Mouse (Mus musculus) embryonic facial prominence, embryonic 11.5 days (tissue): ENCODE measurements around the gene Sh2d3c. TPM values are rescaled to one million over a fixed set of nuclear protein-coding genes. Genes with fewer than 3 reads are reported as not detected.

ENCODE experiments used
- ATAC-seq: fragments of 200-750 bp; cut with Nextera tagmentation; replicated peaks from 2 replicates; pipeline ENCODE4 v1.8.0; 2017; ENCODE audit warnings: low read depth; ENCODE audit not compliant: insufficient number of reproducible peaks, low FRiP score, low TSS enrichment
- DNase-seq: peaks from one replicate; pipeline ENCODE4 v3.0.0-alpha.2; 2015; ENCODE audit warnings: low spot score
- H3K27ac ChIP-seq: fragments of 300-500 bp; sonication (generic); replicated peaks from 2 replicates; pipeline ENCODE4 v1.5.1; 2014; ENCODE audit warnings: mild to moderate bottlenecking, low read depth, low read length, control low read depth
- H3K27me3 ChIP-seq: fragments of 300-500 bp; sonication (generic); 2 replicates; pipeline ENCODE4 v1.6.1; 2014; ENCODE audit warnings: mild to moderate bottlenecking, low read length, moderate library complexity, mixed read lengths; ENCODE audit not compliant: control insufficient read depth, insufficient read depth
- H3K36me3 ChIP-seq: fragments of 300-500 bp; sonication (generic); replicated peaks from 2 replicates; pipeline ENCODE4 v1.6.1; 2014; ENCODE audit warnings: low read depth, mild to moderate bottlenecking, low read length, moderate library complexity, mixed read lengths; ENCODE audit not compliant: control insufficient read depth, insufficient read depth
- H3K4me1 ChIP-seq: fragments of 300-500 bp; sonication (generic); 2 replicates; pipeline ENCODE4 v1.6.1; 2014; ENCODE audit warnings: low read length, mixed read lengths; ENCODE audit not compliant: control insufficient read depth, insufficient read depth
- H3K4me2 ChIP-seq: fragments of 300-500 bp; sonication (generic); 2 replicates; pipeline ENCODE4 v1.6.1; 2014; ENCODE audit warnings: low read depth, mild to moderate bottlenecking, control low read depth, low read length, moderate library complexity
- H3K4me3 ChIP-seq: fragments of 300-500 bp; sonication (generic); 2 replicates; pipeline ENCODE4 v1.5.1; 2014; ENCODE audit warnings: low read depth, low read length, control low read depth
- H3K9ac ChIP-seq: fragments of 300-500 bp; sonication (generic); replicated peaks from 2 replicates; pipeline ENCODE4 v1.6.1; 2014; ENCODE audit warnings: mild to moderate bottlenecking, control low read depth, low read length
- H3K9me3 ChIP-seq: fragments of 300-500 bp; sonication (generic); replicated peaks from 2 replicates; pipeline ENCODE4 v1.6.1; 2016; ENCODE audit warnings: mild to moderate bottlenecking, low read length, inconsistent platforms, mixed read lengths; ENCODE audit not compliant: control insufficient read depth
- WGBS: fragments of 180-500 bp; shearing (Covaris S2); extraction: QIAGEN DNeasy Blood & Tissue Kit; methylation state at CpG from one replicate; pipeline ENCODE4 v1.1.7; 2014; 5-methylcytosine and 5-hydroxymethylcytosine counted together
- polyA plus RNA-seq: library from polyadenylated mRNA; unstranded; fragments of >200 nt; fragmentation: Nextera tagmentation; extraction: Ambion mirVana; gene quantifications from 2 replicates; pipeline ENCODE4 v1.2.1, GENCODE M21; 2014

Gene Sh2d3c
- polyA plus RNA-seq, 1 experiment from 2014 or later = 21.1 TPM

- DNase-seq = no peak
- 14% methylated on average over 22 of the region's 22 CpGs for WGBS
These were observed 55.3 kb downstream of the Sh2d3c start for GRCm38 (mm10) chr2:32776192-32776591.

DNA sequence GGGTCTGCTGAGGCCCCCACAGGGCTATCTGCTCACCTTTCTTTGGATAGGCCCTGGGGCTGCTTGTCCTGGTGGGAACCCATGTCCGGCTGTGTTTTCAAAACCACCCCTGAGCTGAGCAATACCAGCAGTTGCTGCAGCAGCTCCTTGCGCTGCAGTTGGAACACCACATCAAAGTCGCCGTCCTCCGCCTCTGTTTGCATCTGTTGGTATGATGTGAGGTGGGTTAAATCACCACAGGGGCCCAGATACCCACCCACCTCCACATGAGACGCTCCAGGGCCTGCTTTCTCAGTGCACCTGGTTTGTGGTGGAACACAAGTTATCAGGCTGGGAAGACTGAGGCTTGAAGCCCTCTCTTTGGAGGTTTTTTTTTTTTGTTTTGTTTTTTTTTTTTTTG, 57.2 kb downstream of the Sh2d3c start:
- no peak overlapping the region for H3K4me3 ChIP-seq
- H3K9me3 ChIP-seq = no peaks in the 10 kb centered on the region
- no peak overlapping the region for H3K4me2 ChIP-seq
- H3K4me1 ChIP-seq = no peaks in the 10 kb centered on the region; the same call in 1 of the 2 replicates
- H3K27me3 ChIP-seq = no peaks in the 10 kb centered on the region; the same call in 1 of the 2 replicates
- H3K9ac ChIP-seq = no peak overlapping the region
- DNase-seq (no peak), ATAC-seq (no peak)
- no peak overlapping the region for H3K27ac ChIP-seq
- WGBS = 89% methylated on average over 6 of the region's 6 CpGs
- no peaks in the 10 kb centered on the region for H3K36me3 ChIP-seq

More at GRCm38 (mm10) chr2:32776192-32776591, 55.3 kb downstream of the Sh2d3c start:
- H3K27me3 ChIP-seq = no peaks in the 10 kb centered on the region; the same call in 1 of the 2 replicates
- peak overlapping the region; percentile 61 for H3K4me3 ChIP-seq
- H3K27ac ChIP-seq = no peak overlapping the region
- peak overlapping the region; percentile 58 for H3K9ac ChIP-seq
- H3K36me3 ChIP-seq = no peaks in the 10 kb centered on the region
- peak overlapping the region; percentile 86 for H3K4me2 ChIP-seq
- ATAC-seq = no peak
- no peaks in the 10 kb centered on the region for H3K9me3 ChIP-seq
- H3K4me1 ChIP-seq = no peaks in the 10 kb centered on the region; the same call in 1 of the 2 replicates

GRCm38 (mm10) chr2:32779131-32779530, 58.3 kb downstream of the Sh2d3c start:
- WGBS = 14% methylated on average over 8 of the region's 8 CpGs
- H3K27me3 ChIP-seq = no peaks in the 10 kb centered on the region; the same call in 1 of the 2 replicates
- H3K9me3 ChIP-seq = no peaks in the 10 kb centered on the region
- no peak overlapping the region for H3K27ac ChIP-seq
- ATAC-seq (no peak), DNase-seq (peak; percentile 65)
- H3K9ac ChIP-seq = no peak overlapping the region
- no peak overlapping the region for H3K4me3 ChIP-seq
- no peak overlapping the region for H3K4me2 ChIP-seq
- no peaks in the 10 kb centered on the region for H3K36me3 ChIP-seq
- no peaks in the 10 kb centered on the region; the same call in 1 of the 2 replicates for H3K4me1 ChIP-seq

DNA sequence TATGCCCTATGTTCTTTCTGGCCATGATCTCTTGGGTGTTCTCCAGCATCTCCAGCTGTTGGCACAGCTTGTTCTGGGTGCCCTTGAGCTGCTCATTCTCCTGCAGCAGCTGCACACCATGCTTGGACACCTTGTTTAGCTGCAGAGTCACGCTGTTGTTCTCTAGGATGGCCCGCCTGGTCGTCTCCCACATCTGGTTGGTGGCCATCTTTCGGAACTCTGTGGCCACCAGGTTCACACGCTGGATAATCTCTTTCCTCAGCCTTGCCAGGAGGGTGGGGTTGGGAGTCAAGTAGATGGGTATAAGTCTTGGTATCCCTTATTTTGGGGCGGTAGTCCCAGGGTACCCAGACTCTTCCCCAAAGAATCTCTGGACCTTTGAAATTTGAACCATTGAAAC, 58.9 kb downstream of the Sh2d3c start:
- H3K27ac ChIP-seq = no peak overlapping the region
- no peaks in the 10 kb centered on the region; the same call in 1 of the 2 replicates for H3K4me1 ChIP-seq
- H3K9ac ChIP-seq = no peak overlapping the region
- no peaks in the 10 kb centered on the region for H3K36me3 ChIP-seq
- WGBS = 90% methylated on average over 6 of the region's 6 CpGs
- H3K4me3 ChIP-seq = no peak overlapping the region
- no peaks in the 10 kb centered on the region; the same call in 1 of the 2 replicates for H3K27me3 ChIP-seq
- no peak overlapping the region for H3K4me2 ChIP-seq
- ATAC-seq (no peak), DNase-seq (no peak)
- no peaks in the 10 kb centered on the region for H3K9me3 ChIP-seq

DNA sequence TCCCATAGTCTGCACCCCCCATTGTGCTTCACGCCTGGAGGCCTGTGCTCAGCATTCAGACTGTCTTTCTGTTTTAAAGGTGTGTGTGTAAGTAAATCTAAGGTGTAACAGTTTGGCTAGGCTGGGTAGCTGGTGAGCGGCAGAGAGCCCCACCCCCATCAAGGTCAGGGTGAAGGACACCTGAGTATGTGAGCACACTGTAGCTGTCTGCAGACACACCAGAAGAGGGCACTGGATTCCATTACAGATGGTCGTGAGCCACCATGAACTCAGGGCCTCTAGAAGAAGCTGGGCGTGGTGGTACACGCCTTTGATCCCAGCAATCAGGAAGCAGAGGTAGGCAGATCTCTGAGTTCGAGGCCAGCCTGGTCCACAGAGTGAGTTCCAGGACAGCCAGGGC, 60.9 kb downstream of the Sh2d3c start:
- no peaks in the 10 kb centered on the region for H3K9me3 ChIP-seq
- DNase-seq = no peak
- no peak overlapping the region for H3K4me3 ChIP-seq
- H3K27ac ChIP-seq = no peak overlapping the region
- H3K9ac ChIP-seq = no peak overlapping the region
- no peak overlapping the region for H3K4me2 ChIP-seq
- WGBS = 80% methylated on average over 6 of the region's 6 CpGs
- H3K27me3 ChIP-seq = no peaks in the 10 kb centered on the region
- no peaks in the 10 kb centered on the region for H3K4me1 ChIP-seq
- ATAC-seq = no peak
- H3K36me3 ChIP-seq = no peaks in the 10 kb centered on the region

DNA sequence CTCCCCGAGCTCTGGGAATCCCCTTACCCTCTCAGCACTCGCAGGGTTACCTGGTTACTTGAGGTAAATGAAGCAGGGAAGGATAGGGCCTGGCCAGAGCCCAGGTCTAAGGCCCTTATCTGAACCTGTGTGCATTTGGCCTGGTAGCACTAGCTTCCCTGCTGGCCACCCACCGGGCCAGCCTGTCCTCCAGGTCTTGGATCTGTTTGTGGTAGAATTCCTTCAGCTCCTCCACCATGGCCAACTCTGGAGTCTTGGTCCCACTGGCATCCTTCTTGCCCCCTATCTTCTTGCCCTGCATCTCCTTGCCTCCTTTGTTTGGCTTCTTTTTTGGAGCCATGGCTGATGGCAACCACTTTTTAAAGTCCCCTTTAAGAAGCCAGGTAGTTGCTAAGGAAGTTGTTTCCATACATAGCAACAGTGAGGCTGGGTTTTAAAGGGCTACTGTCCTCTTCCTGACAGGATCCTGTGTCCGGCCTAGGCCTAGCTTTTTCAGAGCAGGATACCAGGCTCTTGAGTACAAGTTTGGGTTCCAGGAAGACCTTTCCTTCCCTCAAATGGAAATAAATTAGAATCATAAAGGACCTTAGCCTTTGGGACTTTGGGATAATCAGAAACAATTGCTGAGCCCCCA, 63.3 kb downstream of the Sh2d3c start, which contains the start of gene Cfap157:
Gene Cfap157, minus strand, starts transcription at position 381 of the 634 bp plus-strand sequence.
- 61% methylated on average over 4 of the region's 4 CpGs for WGBS

GRCm38 (mm10) chr2:32787176-32787575, 66.3 kb downstream of the Sh2d3c start:
- ATAC-seq (no peak), DNase-seq (peak; percentile 39)
- Histone ChIP-seq H3K27ac (no peak overlapping the region), H3K9me3 (no peaks in the 10 kb centered on the region), H3K4me3 (no peak overlapping the region), H3K4me2 (no peak overlapping the region), H3K36me3 (no peaks in the 10 kb centered on the region), H3K4me1 (no peaks in the 10 kb centered on the region), H3K27me3 (no peaks in the 10 kb centered on the region), H3K9ac (no peak overlapping the region)
- 68% methylated on average over 6 of the region's 6 CpGs for WGBS

More for the DNA sequence above, 63.3 kb downstream of the Sh2d3c start, which contains the start of gene Cfap157:
- H3K27ac ChIP-seq = no peak within 1 kb of the TSS
- ATAC-seq (no peak), DNase-seq (peak; percentile 56)
- H3K36me3 ChIP-seq = no peaks in the 10 kb centered on the region
- H3K9me3 ChIP-seq = no peaks in the 10 kb centered on the region
- no peak within 1 kb of the TSS for H3K4me2 ChIP-seq
- H3K27me3 ChIP-seq = no peaks in the 10 kb centered on the region
- no peaks in the 10 kb centered on the region for H3K4me1 ChIP-seq
- H3K9ac ChIP-seq = no peak within 1 kb of the TSS
- H3K4me3 ChIP-seq = no peak within 1 kb of the TSS

DNA sequence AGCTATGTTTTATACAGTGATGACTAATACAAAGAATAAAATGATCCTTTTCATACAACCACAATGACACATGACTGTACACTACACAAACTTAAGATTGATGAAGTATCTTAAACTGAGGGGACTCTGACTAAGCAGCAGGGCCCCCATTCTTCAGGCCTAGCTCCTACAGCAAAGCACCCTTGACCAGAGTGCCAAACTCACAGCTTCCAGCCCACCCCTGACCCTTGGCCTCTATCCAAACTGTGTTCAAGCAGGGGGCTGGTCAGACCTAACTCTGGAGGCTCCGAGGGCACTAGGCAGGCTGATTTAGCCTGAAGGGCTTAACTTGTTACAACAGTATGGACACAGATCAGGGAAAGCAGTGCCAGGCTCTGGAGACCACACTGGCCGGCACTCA, 67.7 kb downstream of the Sh2d3c start:
- 38% methylated on average over 2 of the region's 2 CpGs for WGBS
- H3K27ac ChIP-seq = no peak overlapping the region
- no peak overlapping the region for H3K9ac ChIP-seq
- H3K36me3 ChIP-seq = no peaks in the 10 kb centered on the region
- no peak overlapping the region for H3K4me2 ChIP-seq
- no peaks in the 10 kb centered on the region for H3K27me3 ChIP-seq
- no peaks in the 10 kb centered on the region for H3K4me1 ChIP-seq
- no peaks in the 10 kb centered on the region for H3K9me3 ChIP-seq
- no peak for DNase-seq
- ATAC-seq = no peak
- H3K4me3 ChIP-seq = no peak overlapping the region
